Mouse (Mus musculus): ENCODE measurements around the gene Klhdc4. TPM values are rescaled to one million over a fixed set of nuclear protein-coding genes. Genes with fewer than 3 reads are reported as not detected.

Klhdc4 gene
- 43.7 and 45.3 TPM in 2 replicates for polyA plus RNA-seq (2014; fragmentation: Nextera tagmentation; extraction: Ambion mirVana)

DNA sequence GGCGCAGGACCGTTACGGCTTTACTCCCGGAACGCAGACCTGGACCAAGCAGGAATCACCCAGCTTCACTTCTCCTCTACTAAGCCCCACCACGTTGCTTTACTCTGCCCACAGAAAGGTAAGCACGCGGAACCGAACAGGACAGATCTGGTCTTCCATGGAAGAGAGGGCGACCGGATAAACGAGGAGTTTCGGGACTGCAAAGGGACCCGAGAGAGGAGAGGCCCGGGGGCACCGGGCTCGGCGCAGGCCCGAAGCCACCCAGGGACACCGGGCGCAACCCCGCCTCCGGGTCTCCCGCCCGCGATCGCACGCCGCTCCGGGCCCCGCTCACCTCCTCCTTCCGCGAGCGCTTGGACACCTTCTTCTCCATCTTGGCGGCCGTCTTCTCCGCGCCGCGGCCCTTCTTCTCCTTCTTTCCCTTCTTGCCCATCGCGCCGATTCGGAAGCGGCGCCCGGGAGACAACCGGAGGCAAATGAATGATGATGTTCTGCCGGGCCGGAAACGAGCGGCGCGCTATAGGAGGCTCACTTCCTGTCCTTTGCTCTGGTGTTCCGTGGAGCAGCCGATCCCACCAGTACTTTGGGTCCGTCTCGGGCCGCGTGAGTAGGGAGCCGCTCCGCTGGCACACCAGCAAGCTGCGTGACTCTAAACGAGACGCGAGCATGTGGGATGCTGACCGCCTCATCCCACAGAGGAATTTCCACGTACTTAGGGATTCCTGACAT lies at the start of gene Klhdc4:
TSS of gene Klhdc4 (minus strand) at position 522 of the 729 bp plus-strand sequence.
- WGBS: under 1% methylated on average over 64 of the region's 68 CpGs

DNA sequence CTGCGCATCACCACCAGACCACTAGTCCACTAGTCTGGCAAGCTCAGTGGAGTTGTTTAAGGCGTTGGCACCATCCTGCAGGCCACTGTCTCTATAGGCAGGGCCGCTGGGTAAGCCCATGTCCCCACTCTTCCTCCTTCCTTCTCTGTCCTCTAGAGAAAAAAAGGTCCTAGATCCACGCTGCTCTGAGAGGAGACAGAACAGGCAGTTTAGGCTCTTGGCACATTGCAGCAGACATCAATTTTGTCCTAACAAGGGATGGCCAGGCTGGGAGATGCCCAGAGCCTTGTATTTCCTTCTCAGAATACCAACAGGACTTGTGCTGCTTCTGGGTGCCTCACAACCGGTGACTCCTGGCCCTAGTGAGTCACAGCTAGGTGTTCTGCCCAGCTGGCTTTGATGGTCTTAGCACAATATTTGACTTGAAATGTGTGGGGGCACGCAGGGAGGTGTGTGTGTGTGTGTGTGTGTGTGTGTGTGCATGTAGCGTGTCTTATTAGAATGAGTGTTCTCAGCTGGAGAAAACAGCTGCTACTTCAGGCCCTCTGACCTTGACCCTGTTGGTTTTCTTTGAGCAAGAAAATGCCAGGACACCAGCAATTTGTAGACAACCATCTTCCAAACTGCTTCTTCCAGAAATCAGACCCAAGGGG lies 48.6 kb upstream of the Klhdc4 start:
- no peak overlapping the region for H3K27ac ChIP-seq (ENCODE audit: low read depth)
- WGBS: 83% methylated on average over 7 of the region's 7 CpGs
- H3K4me2 ChIP-seq (ENCODE audit: low read length): no peak overlapping the region
- no peak overlapping the region for H3K4me3 ChIP-seq (ENCODE audit: low read depth, low read length)
- no peaks in the 10 kb centered on the region for H3K27me3 ChIP-seq (replicated peaks; ENCODE audit: control insufficient read depth, insufficient read depth, low read length)
- DNase-seq (ENCODE audit: low spot score) (no peak), ATAC-seq (replicated peaks; ENCODE audit: low FRiP score, low TSS enrichment, low read depth) (no peak)
- no peak overlapping the region for H3K9ac ChIP-seq (ENCODE audit: low read length)
- no peaks in the 10 kb centered on the region for H3K9me3 ChIP-seq (ENCODE audit: control insufficient read depth, low read length)
- H3K36me3 ChIP-seq (ENCODE audit: control insufficient read depth, insufficient read depth, low read length): peaks cover 15% of the 10 kb centered on the region
- H3K4me1 ChIP-seq (replicated peaks; ENCODE audit: control insufficient read depth, insufficient read depth, low read length): peaks cover 18% of the 10 kb centered on the region

More for the DNA sequence above, at the start of gene Klhdc4:
- DNase-seq (ENCODE audit: low spot score) (peak; percentile 97), ATAC-seq (replicated peaks; ENCODE audit: low FRiP score, low TSS enrichment, low read depth) (peak; percentile 99)
- H3K4me3 ChIP-seq (ENCODE audit: low read depth, low read length): peak within 1 kb of the TSS; percentile 97
- H3K9ac ChIP-seq (ENCODE audit: low read length): peak within 1 kb of the TSS; percentile 85
- no peaks in the 10 kb centered on the region for H3K27me3 ChIP-seq (replicated peaks; ENCODE audit: control insufficient read depth, insufficient read depth, low read length)
- peaks cover 9% of the 10 kb centered on the region for H3K4me1 ChIP-seq (replicated peaks; ENCODE audit: control insufficient read depth, insufficient read depth, low read length)
- H3K36me3 ChIP-seq (ENCODE audit: control insufficient read depth, insufficient read depth, low read length): no peaks in the 10 kb centered on the region
- peak within 1 kb of the TSS; percentile 95 for H3K4me2 ChIP-seq (ENCODE audit: low read length)
- H3K27ac ChIP-seq (ENCODE audit: low read depth): peak within 1 kb of the TSS; percentile 38; the same call in 1 of the 2 replicates
- H3K9me3 ChIP-seq (ENCODE audit: control insufficient read depth, low read length): no peaks in the 10 kb centered on the region

DNA sequence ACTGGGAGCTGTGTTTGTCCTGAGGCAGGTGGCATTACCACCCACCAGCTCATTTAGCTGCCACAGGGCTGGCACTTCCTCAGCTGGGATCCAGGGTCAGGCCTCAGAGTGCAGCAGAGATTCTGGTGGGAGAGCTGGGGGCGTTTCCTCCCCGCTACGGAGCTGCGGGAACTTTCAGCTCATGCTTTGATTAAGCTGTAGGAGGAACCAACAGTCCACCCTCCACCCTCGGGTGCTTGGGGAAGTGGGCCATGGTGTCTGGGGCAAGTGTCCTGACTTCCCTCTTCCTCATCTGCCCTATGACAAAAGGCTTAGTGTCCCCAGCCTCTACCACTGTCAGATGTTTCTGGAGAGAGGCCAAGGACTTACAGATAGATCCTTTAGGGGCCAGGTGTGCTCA lies 47.8 kb upstream of the Klhdc4 start:
- DNase-seq (ENCODE audit: low spot score): no peak
- Histone ChIP-seq H3K4me2 (ENCODE audit: low read length) (no peak overlapping the region), H3K4me3 (ENCODE audit: low read depth, low read length) (no peak overlapping the region), H3K27me3 (replicated peaks; ENCODE audit: control insufficient read depth, insufficient read depth, low read length) (no peaks in the 10 kb centered on the region), H3K9ac (ENCODE audit: low read length) (no peak overlapping the region), H3K36me3 (ENCODE audit: control insufficient read depth, insufficient read depth, low read length) (peaks cover 8% of the 10 kb centered on the region; the same call in 1 of the 2 replicates), H3K27ac (ENCODE audit: low read depth) (no peak overlapping the region), H3K4me1 (replicated peaks; ENCODE audit: control insufficient read depth, insufficient read depth, low read length) (peaks cover 24% of the 10 kb centered on the region), H3K9me3 (ENCODE audit: control insufficient read depth, low read length) (no peaks in the 10 kb centered on the region)
- ATAC-seq (replicated peaks; ENCODE audit: low FRiP score, low TSS enrichment, low read depth): no peak
- 63% methylated on average over 5 of the region's 5 CpGs for WGBS

GRCm38 (mm10) chr8:121875517-121875916 lies 46.1 kb upstream of the Klhdc4 start:
- Histone ChIP-seq H3K4me3 (ENCODE audit: low read depth, low read length) (no peak overlapping the region), H3K4me1 (replicated peaks; ENCODE audit: control insufficient read depth, insufficient read depth, low read length) (peaks cover 29% of the 10 kb centered on the region), H3K9me3 (ENCODE audit: control insufficient read depth, low read length) (no peaks in the 10 kb centered on the region), H3K36me3 (ENCODE audit: control insufficient read depth, insufficient read depth, low read length) (no peaks in the 10 kb centered on the region), H3K27ac (ENCODE audit: low read depth) (peak overlapping the region; percentile 34), H3K9ac (ENCODE audit: low read length) (no peak overlapping the region), H3K4me2 (ENCODE audit: low read length) (no peak overlapping the region), H3K27me3 (replicated peaks; ENCODE audit: control insufficient read depth, insufficient read depth, low read length) (no peaks in the 10 kb centered on the region)
- DNase-seq (ENCODE audit: low spot score): no peak
- no peak for ATAC-seq (replicated peaks; ENCODE audit: low FRiP score, low TSS enrichment, low read depth)
- 69% methylated on average over 9 of the region's 9 CpGs for WGBS

DNA sequence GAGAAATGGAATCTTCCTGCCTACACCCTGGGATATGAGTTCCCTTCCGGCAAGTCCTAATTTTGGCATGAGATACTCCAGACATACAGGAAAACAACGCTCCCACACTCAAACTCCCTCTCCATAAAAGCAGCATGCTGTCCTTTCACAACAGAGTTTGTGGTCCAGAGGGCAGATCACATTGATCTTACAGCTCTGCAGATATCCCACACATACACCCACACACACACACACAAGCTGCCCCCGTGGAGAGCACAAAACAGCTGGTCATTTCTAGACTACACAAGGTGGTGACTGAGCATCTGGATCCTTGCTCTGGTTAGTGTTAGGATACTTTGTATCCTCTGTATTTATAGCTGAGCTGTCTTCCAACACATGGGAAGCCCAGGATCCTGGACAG lies 45.7 kb upstream of the Klhdc4 start:
- peak; percentile 28; the same call in 1 of the 2 replicates for ATAC-seq (replicated peaks; ENCODE audit: low FRiP score, low TSS enrichment, low read depth)
- WGBS: 38% methylated on average over 3 of the region's 3 CpGs
- peaks cover 29% of the 10 kb centered on the region for H3K4me1 ChIP-seq (replicated peaks; ENCODE audit: control insufficient read depth, insufficient read depth, low read length)
- H3K4me2 ChIP-seq (ENCODE audit: low read length): no peak overlapping the region
- H3K36me3 ChIP-seq (ENCODE audit: control insufficient read depth, insufficient read depth, low read length): no peaks in the 10 kb centered on the region
- H3K27ac ChIP-seq (ENCODE audit: low read depth): peak overlapping the region; percentile 34
- DNase-seq (ENCODE audit: low spot score): no peak
- H3K9ac ChIP-seq (ENCODE audit: low read length): no peak overlapping the region
- H3K27me3 ChIP-seq (replicated peaks; ENCODE audit: control insufficient read depth, insufficient read depth, low read length): no peaks in the 10 kb centered on the region
- no peak overlapping the region for H3K4me3 ChIP-seq (ENCODE audit: low read depth, low read length)
- H3K9me3 ChIP-seq (ENCODE audit: control insufficient read depth, low read length): no peaks in the 10 kb centered on the region

- peak overlapping the region; percentile 34; the same call in 1 of the 2 replicates for H3K27ac ChIP-seq (ENCODE audit: low read depth)
- ATAC-seq (replicated peaks; ENCODE audit: low FRiP score, low TSS enrichment, low read depth): peak; percentile 53
- no peaks in the 10 kb centered on the region for H3K36me3 ChIP-seq (ENCODE audit: control insufficient read depth, insufficient read depth, low read length)
- H3K4me3 ChIP-seq (ENCODE audit: low read depth, low read length): no peak overlapping the region
- H3K4me1 ChIP-seq (replicated peaks; ENCODE audit: control insufficient read depth, insufficient read depth, low read length): peaks cover 29% of the 10 kb centered on the region
- peak; percentile 79 for DNase-seq (ENCODE audit: low spot score)
- 44% methylated on average over 9 of the region's 9 CpGs for WGBS
- no peak overlapping the region for H3K4me2 ChIP-seq (ENCODE audit: low read length)
- H3K9ac ChIP-seq (ENCODE audit: low read length): no peak overlapping the region
- no peaks in the 10 kb centered on the region for H3K27me3 ChIP-seq (replicated peaks; ENCODE audit: control insufficient read depth, insufficient read depth, low read length)
- no peaks in the 10 kb centered on the region for H3K9me3 ChIP-seq (ENCODE audit: control insufficient read depth, low read length)
Measured at GRCm38 (mm10) chr8:121874031-121874430, 44.7 kb upstream of the Klhdc4 start.

DNA sequence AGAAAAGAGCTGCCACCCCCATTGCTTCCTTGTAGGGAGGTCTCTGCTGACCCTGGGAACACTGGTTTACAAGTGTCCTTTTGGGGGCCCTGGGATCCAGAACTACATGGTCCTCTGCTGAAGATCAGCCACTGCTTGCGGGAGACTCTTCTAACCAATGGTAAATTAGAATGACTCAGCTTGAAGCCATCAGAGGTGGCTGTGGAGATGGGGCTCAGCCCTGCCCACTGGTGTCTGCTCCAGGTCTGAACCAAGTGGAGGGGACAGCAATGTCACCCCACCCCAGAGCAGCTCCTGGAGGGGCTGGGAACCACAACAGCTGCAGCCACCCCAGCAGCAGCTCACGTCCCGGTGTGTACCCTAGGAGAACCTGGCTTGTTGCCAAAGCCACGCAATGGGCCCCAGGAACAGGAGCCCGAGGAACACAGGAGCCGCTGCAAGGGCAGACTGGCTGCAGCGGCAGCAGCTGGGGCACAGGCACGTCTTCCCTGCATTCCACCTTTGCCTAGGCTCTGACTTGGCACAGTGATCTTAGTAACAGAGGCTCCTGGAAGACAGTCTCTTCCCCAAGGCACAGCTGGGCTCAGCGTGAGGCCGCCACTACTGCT lies 42.6 kb upstream of the Klhdc4 start:
- peak; percentile 61 for DNase-seq (ENCODE audit: low spot score)
- 0 out of 2 replicates have a peak, but pooled peaks have one; percentile 13 for ATAC-seq (replicated peaks; ENCODE audit: low FRiP score, low TSS enrichment, low read depth)
- Histone ChIP-seq H3K9ac (ENCODE audit: low read length) (no peak overlapping the region), H3K36me3 (ENCODE audit: control insufficient read depth, insufficient read depth, low read length) (no peaks in the 10 kb centered on the region), H3K27me3 (replicated peaks; ENCODE audit: control insufficient read depth, insufficient read depth, low read length) (no peaks in the 10 kb centered on the region), H3K4me3 (ENCODE audit: low read depth, low read length) (no peak overlapping the region), H3K4me1 (replicated peaks; ENCODE audit: control insufficient read depth, insufficient read depth, low read length) (peaks cover 29% of the 10 kb centered on the region), H3K9me3 (ENCODE audit: control insufficient read depth, low read length) (no peaks in the 10 kb centered on the region), H3K27ac (ENCODE audit: low read depth) (no peak overlapping the region), H3K4me2 (ENCODE audit: low read length) (no peak overlapping the region)
- WGBS: 19% methylated on average over 10 of the region's 10 CpGs

GRCm38 (mm10) chr8:121870190-121870589 lies 40.8 kb upstream of the Klhdc4 start:
- DNase-seq (ENCODE audit: low spot score): no peak
- Histone ChIP-seq H3K4me3 (ENCODE audit: low read depth, low read length) (no peak overlapping the region), H3K9ac (ENCODE audit: low read length) (no peak overlapping the region), H3K36me3 (ENCODE audit: control insufficient read depth, insufficient read depth, low read length) (no peaks in the 10 kb centered on the region), H3K4me1 (replicated peaks; ENCODE audit: control insufficient read depth, insufficient read depth, low read length) (peaks cover 22% of the 10 kb centered on the region), H3K27ac (ENCODE audit: low read depth) (no peak overlapping the region), H3K4me2 (ENCODE audit: low read length) (no peak overlapping the region), H3K9me3 (ENCODE audit: control insufficient read depth, low read length) (no peaks in the 10 kb centered on the region), H3K27me3 (replicated peaks; ENCODE audit: control insufficient read depth, insufficient read depth, low read length) (no peaks in the 10 kb centered on the region)
- no peak for ATAC-seq (replicated peaks; ENCODE audit: low FRiP score, low TSS enrichment, low read depth)
- WGBS: 86% methylated on average over 2 of the region's 2 CpGs
